Mouse (Mus musculus) E14TG2a.4 (cell line): ENCODE results near the gene Kcnh1.

Source experiments
- CTCF ChIP-seq: conservative IDR thresholded peaks from 2 replicates; pipeline ENCODE4 v1.5.1; 2014; ENCODE audit warnings: low read length
- NANOG ChIP-seq: IDR thresholded peaks from 2 replicates; pipeline ENCODE4 v1.6.1; 2014; ENCODE audit warnings: borderline replicate concordance, low read length, mixed read lengths
- POU5F1 ChIP-seq: IDR thresholded peaks from 2 replicates; pipeline ENCODE4 v1.6.1; 2014; ENCODE audit warnings: low read length, borderline replicate concordance

DNA sequence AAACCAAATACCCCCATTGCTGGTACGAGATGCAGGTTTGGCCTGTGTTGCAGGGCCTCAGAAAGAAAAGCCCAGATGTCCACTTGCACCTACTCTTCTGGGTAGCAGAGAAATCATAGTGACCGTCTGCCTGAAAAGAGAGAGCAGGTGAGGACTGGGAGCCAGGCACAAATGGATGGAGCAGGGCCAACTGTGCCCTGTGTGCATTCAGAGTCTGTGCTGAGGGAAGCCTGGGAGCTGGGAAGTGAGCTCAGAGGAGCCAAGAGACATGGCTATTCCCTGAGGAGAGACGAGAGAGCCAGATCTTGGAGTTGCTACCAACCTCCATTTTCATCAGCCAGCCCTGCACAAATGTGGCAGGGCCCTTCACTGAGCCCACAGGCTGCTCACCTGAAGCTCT lies 93.8 kb downstream of the Kcnh1 start:
- TF ChIP-seq CTCF, result no peak
- TF ChIP-seq POU5F1, result no peak
- TF ChIP-seq NANOG, result no peak
